ENCODE assay signal across 9 mouse cellular contexts in genomic region chr1:31153793-31154349, GRCm38 (mm10). TPM values are rescaled to one million over a fixed set of nuclear protein-coding genes. Genes with fewer than 3 reads are reported as not detected.
DNase-seq lines count a peak whose midpoint lies in the region; ATAC-seq and TF ChIP-seq lines count a peak whose summit lies in the region.
"Had no signal": no experiment of that assay in that cellular context is flagged by ENCODE, and none has a peak within 500 bp of the region (broad histone marks: within the 10 kb centered on the region; RNA-seq: fewer than 3 reads in every experiment).

No protein-coding gene starts in this region.

- H3K9me3 ChIP-seq in forebrain, postnatal 0 days (ENCODE audit: low read length): no peaks in the 10 kb centered on the region
- H3K9me3 ChIP-seq: liver, embryonic 13.5 days had no signal

- H3K4me1 ChIP-seq in forebrain, postnatal 0 days (ENCODE audit: insufficient read depth): no peaks in the 10 kb centered on the region
- H3K4me1 ChIP-seq: liver, embryonic 13.5 days had no signal

- WGBS in forebrain, postnatal 0 days: 20% methylated on average over 7 of the region's 7 CpGs

- no peak overlapping the region for H3K4me3 ChIP-seq in forebrain, postnatal 0 days (ENCODE audit: low read depth, low read length)
- H3K4me3 ChIP-seq: liver, embryonic 13.5 days had no signal

- peak; percentile 63 for DNase-seq in gastrocnemius, adult 18-20 months (ENCODE audit: low spot score)
- DNase-seq in gastrocnemius, postnatal 25 days: no peak
- DNase-seq in cerebellum, adult 11 months: peak; percentile 13
- DNase-seq in forebrain, postnatal 0 days: peak; percentile 64
- peak; percentile 55 for DNase-seq in induced T-regulatory cell, adult 2 months (ENCODE audit: low read depth)
- DNase-seq in left cerebral cortex, adult 11 months (ENCODE audit: low spot score): peak; percentile 69
- DNase-seq in right cerebral cortex, postnatal 4 days: peak; percentile 21
- DNase-seq: liver, embryonic 13.5 days had no signal

- H3K4me2 ChIP-seq in forebrain, postnatal 0 days (ENCODE audit: low read depth): no peak overlapping the region
- H3K4me2 ChIP-seq: liver, embryonic 13.5 days had no signal

- no peak overlapping the region for H3K27ac ChIP-seq in forebrain, postnatal 0 days (ENCODE audit: low read depth, low read length)
- H3K27ac ChIP-seq: liver, embryonic 13.5 days had no signal

- peak; percentile 86 for ATAC-seq in forebrain, postnatal 0 days
- peak; percentile 70; the same call in 1 of the 2 replicates for ATAC-seq in megakaryocyte-erythroid progenitor cell, adult 5-6 weeks (replicated peaks; ENCODE audit: low FRiP score, low TSS enrichment, poor library complexity, severe bottlenecking)

- peak; percentile 80 for TF ChIP-seq CTCF in forebrain, postnatal 0 days (IDR thresholded peaks at IDR 0.05; ENCODE audit: low read depth)

- H3K36me3 ChIP-seq in forebrain, postnatal 0 days (ENCODE audit: insufficient read depth): no peaks in the 10 kb centered on the region
- H3K36me3 ChIP-seq: liver, embryonic 13.5 days had no signal

- no peaks in the 10 kb centered on the region for H3K27me3 ChIP-seq in forebrain, postnatal 0 days (ENCODE audit: insufficient read depth, low read length)
- H3K27me3 ChIP-seq: liver, embryonic 13.5 days had no signal

- H3K9ac ChIP-seq in forebrain, postnatal 0 days: no peak overlapping the region
- H3K9ac ChIP-seq: liver, embryonic 13.5 days had no signal

RNA-seq across cellular contexts. Expression of gene Lgsn, which starts 22.3 kb away (rescaled TPM):
- total RNA-seq in gastrocnemius, adult 18-20 months (2021): not detected
- total RNA-seq in gastrocnemius, postnatal 25 days (2021): not detected
- not detected in 2 replicates for total RNA-seq in forebrain, postnatal 0 days (2014; rRNA removed)
- 0.10 TPM in 1 of 2 replicates, not detected in the other for polyA plus RNA-seq in forebrain, postnatal 0 days (2015; fragmentation: Nextera tagmentation; extraction: Ambion mirVana)
- total RNA-seq in megakaryocyte-erythroid progenitor cell, adult 5-6 weeks (2014; fragmentation: Nextera tagmentation): not detected in 2 replicates
- not detected in 2 replicates for total RNA-seq in megakaryocyte-erythroid progenitor cell, adult 5-6 weeks (2017)
- polyA plus RNA-seq: liver, embryonic 13.5 days had no signal
